Mouse (Mus musculus) macrophage (primary cell): ENCODE measurements around the gene Cdc14a. TPM values are rescaled to one million over a fixed set of nuclear protein-coding genes. Genes with fewer than 3 reads are reported as not detected.

Experiments used
- H3K27ac ChIP-seq: fragments of 350-480 bp; formaldehyde crosslinking; 2 replicates; pipeline ENCODE4 v1.9.0; 2021
- H3K36me3 ChIP-seq: fragments of 350-480 bp; formaldehyde crosslinking; 2 replicates; pipeline ENCODE4 v1.9.0; 2021; ENCODE audit errors: inconsistent target
- H3K4me3 ChIP-seq: fragments of 350-480 bp; formaldehyde crosslinking; 2 replicates; pipeline ENCODE4 v1.9.0; 2021; ENCODE audit errors: inconsistent target
- H3K79me2 ChIP-seq: fragments of 350-480 bp; formaldehyde crosslinking; 2 replicates; pipeline ENCODE4 v1.9.0; 2021; ENCODE audit errors: inconsistent target
- WGBS: methylation state at CpG from one replicate; pipeline ENCODE4 v1.1.7; 2026; ENCODE audit warnings: inconsistent platforms; ENCODE audit not compliant: missing documents; 5-methylcytosine and 5-hydroxymethylcytosine counted together
- polyA plus RNA-seq: library from polyadenylated mRNA; stranded (reverse); fragments of 250-400 nt; gene quantifications from 3 replicates; pipeline ENCODE4 v1.2.4, GENCODE M21; 2018; ENCODE audit warnings: inconsistent platforms

Cdc14a gene
- polyA plus RNA-seq, 1 experiment from 2014 or later, result 2.0 TPM

GRCm38 (mm10) chr3:116425901-116426300 lies 2.1 kb upstream of the Cdc14a start:
- WGBS, result 94% methylated on average over 6 of the region's 6 CpGs

GRCm38 (mm10) chr3:116424973-116425284 lies 1.1 kb upstream of the Cdc14a start:
- Histone ChIP-seq H3K27ac (peak overlapping the region; percentile 36), H3K4me3 (peak overlapping the region; percentile 82), H3K36me3 (no peaks in the 10 kb centered on the region), H3K79me2 (no peaks in the 10 kb centered on the region)
- 1% methylated on average over 11 of the region's 11 CpGs for WGBS

More at GRCm38 (mm10) chr3:116425901-116426300, 2.1 kb upstream of the Cdc14a start:
- no peak overlapping the region for H3K4me3 ChIP-seq
- no peaks in the 10 kb centered on the region for H3K79me2 ChIP-seq
- H3K36me3 ChIP-seq, result no peaks in the 10 kb centered on the region
- H3K27ac ChIP-seq, result no peak overlapping the region

GRCm38 (mm10) chr3:116424160-116424972 lies 534 bp upstream of the Cdc14a start:
- peak overlapping the region; percentile 36 for H3K27ac ChIP-seq
- H3K4me3 ChIP-seq, result peak overlapping the region; percentile 82
- under 1% methylated on average over 31 of the region's 32 CpGs for WGBS
- no peaks in the 10 kb centered on the region for H3K36me3 ChIP-seq
- H3K79me2 ChIP-seq, result no peaks in the 10 kb centered on the region

GRCm38 (mm10) chr3:116422795-116423352 lies 958 bp downstream of the Cdc14a start:
- Histone ChIP-seq H3K27ac (peak overlapping the region; percentile 37), H3K79me2 (no peaks in the 10 kb centered on the region), H3K4me3 (peak overlapping the region; percentile 82), H3K36me3 (no peaks in the 10 kb centered on the region)
- under 1% methylated on average over 22 of the region's 23 CpGs for WGBS

GRCm38 (mm10) chr3:116422074-116422473 lies 1.8 kb downstream of the Cdc14a start:
- no peaks in the 10 kb centered on the region for H3K79me2 ChIP-seq
- no peak overlapping the region for H3K27ac ChIP-seq
- H3K36me3 ChIP-seq, result no peaks in the 10 kb centered on the region
- H3K4me3 ChIP-seq, result no peak overlapping the region
- 89% methylated on average over 8 of the region's 8 CpGs for WGBS

GRCm38 (mm10) chr3:116421121-116421520 lies 2.7 kb downstream of the Cdc14a start:
- Histone ChIP-seq H3K36me3 (no peaks in the 10 kb centered on the region), H3K27ac (no peak overlapping the region), H3K79me2 (no peaks in the 10 kb centered on the region), H3K4me3 (no peak overlapping the region)
- 95% methylated on average over 6 of the region's 6 CpGs for WGBS

- no peaks in the 10 kb centered on the region for H3K79me2 ChIP-seq
- no peaks in the 10 kb centered on the region for H3K36me3 ChIP-seq
- 93% methylated on average over 11 of the region's 11 CpGs for WGBS
- no peak overlapping the region for H3K4me3 ChIP-seq
- H3K27ac ChIP-seq, result no peak overlapping the region
Measured at GRCm38 (mm10) chr3:116419791-116420190, 4.0 kb downstream of the Cdc14a start.

- Histone ChIP-seq H3K27ac (no peak overlapping the region), H3K36me3 (no peaks in the 10 kb centered on the region)
- 97% methylated on average over 3 of the region's 3 CpGs for WGBS
Measured at GRCm38 (mm10) chr3:116414451-116414860, 9.4 kb downstream of the Cdc14a start.

GRCm38 (mm10) chr3:116412954-116413724 lies 10.7 kb downstream of the Cdc14a start:
- 72% methylated on average over 4 of the region's 4 CpGs for whole genome bisulfite sequencing
- Histone ChIP-seq H3K4me3 (no peak overlapping the region), H3K79me2 (no peaks in the 10 kb centered on the region), H3K36me3 (no peaks in the 10 kb centered on the region), H3K27ac (no peak overlapping the region)

More at GRCm38 (mm10) chr3:116414451-116414860, 9.4 kb downstream of the Cdc14a start:
- Histone ChIP-seq H3K79me2 (no peaks in the 10 kb centered on the region), H3K4me3 (no peak overlapping the region)

GRCm38 (mm10) chr3:116410051-116410450 lies 13.8 kb downstream of the Cdc14a start:
- Histone ChIP-seq H3K79me2 (no peaks in the 10 kb centered on the region), H3K27ac (no peak overlapping the region), H3K36me3 (no peaks in the 10 kb centered on the region), H3K4me3 (no peak overlapping the region)
- 76% methylated on average over 6 of the region's 7 CpGs for WGBS

- no peaks in the 10 kb centered on the region for H3K36me3 ChIP-seq
- no peak overlapping the region for H3K27ac ChIP-seq
- 94% methylated on average over 8 of the region's 8 CpGs for WGBS
- no peaks in the 10 kb centered on the region for H3K79me2 ChIP-seq
- H3K4me3 ChIP-seq, result no peak overlapping the region
Measured at GRCm38 (mm10) chr3:116409486-116409885, 14.3 kb downstream of the Cdc14a start.

GRCm38 (mm10) chr3:116408856-116409255 lies 15.0 kb downstream of the Cdc14a start:
- 96% methylated on average over 10 of the region's 10 CpGs for WGBS
- no peak overlapping the region for H3K4me3 ChIP-seq
- H3K36me3 ChIP-seq, result no peaks in the 10 kb centered on the region
- H3K27ac ChIP-seq, result no peak overlapping the region
- H3K79me2 ChIP-seq, result no peaks in the 10 kb centered on the region

- WGBS, result 95% methylated on average over 7 of the region's 9 CpGs
- Histone ChIP-seq H3K36me3 (no peaks in the 10 kb centered on the region), H3K4me3 (no peak overlapping the region), H3K27ac (no peak overlapping the region), H3K79me2 (no peaks in the 10 kb centered on the region)
Measured at GRCm38 (mm10) chr3:116405516-116405915, 18.3 kb downstream of the Cdc14a start.

GRCm38 (mm10) chr3:116401436-116401835 lies 22.4 kb downstream of the Cdc14a start:
- H3K27ac ChIP-seq, result no peak overlapping the region
- H3K4me3 ChIP-seq, result no peak overlapping the region
- no peaks in the 10 kb centered on the region for H3K79me2 ChIP-seq
- 84% methylated on average over 9 of the region's 11 CpGs for WGBS
- H3K36me3 ChIP-seq, result no peaks in the 10 kb centered on the region
